Mouse (Mus musculus): ENCODE data around the gene Nell2.

Gene Nell2

GRCm38 (mm10) chr15:95467195-95467594 is 61.2 kb downstream of the Nell2 start:
- no peak for DNase-seq

GRCm38 (mm10) chr15:95460041-95460566 is 68.3 kb downstream of the Nell2 start:
- DNase-seq: no peak

- DNase-seq: no peak
These were observed 83.8 kb downstream of the Nell2 start for GRCm38 (mm10) chr15:95444586-95444985.

GRCm38 (mm10) chr15:95437740-95438139 is 90.6 kb downstream of the Nell2 start:
- no peak for DNase-seq

GRCm38 (mm10) chr15:95436261-95436660 is 92.1 kb downstream of the Nell2 start:
- DNase-seq: no peak

GRCm38 (mm10) chr15:95431156-95431799 is 97.1 kb downstream of the Nell2 start:
- no peak for DNase-seq

- DNase-seq: no peak
These were observed 98.4 kb downstream of the Nell2 start for GRCm38 (mm10) chr15:95430000-95430399.

GRCm38 (mm10) chr15:95428003-95428663 is 100.2 kb downstream of the Nell2 start:
- no peak for DNase-seq

- DNase-seq: no peak
These were observed 103.3 kb downstream of the Nell2 start for GRCm38 (mm10) chr15:95425085-95425484.

GRCm38 (mm10) chr15:95422226-95422950 is 106.0 kb downstream of the Nell2 start:
- no peak for DNase-seq

- DNase-seq: no peak
These were observed 109.7 kb downstream of the Nell2 start for GRCm38 (mm10) chr15:95418641-95419040.

- DNase-seq: no peak
These were observed 116.2 kb downstream of the Nell2 start for GRCm38 (mm10) chr15:95411949-95412741.

GRCm38 (mm10) chr15:95410213-95410843 is 118.0 kb downstream of the Nell2 start:
- DNase-seq: no peak

GRCm38 (mm10) chr15:95390347-95390746 is 138.0 kb downstream of the Nell2 start:
- no peak for DNase-seq

- DNase-seq: no peak
These were observed 139.4 kb downstream of the Nell2 start for GRCm38 (mm10) chr15:95388950-95389349.

GRCm38 (mm10) chr15:95380859-95381258 is 147.5 kb downstream of the Nell2 start:
- DNase-seq: no peak

GRCm38 (mm10) chr15:95370720-95371395 is 157.5 kb downstream of the Nell2 start:
- no peak for DNase-seq

GRCm38 (mm10) chr15:95368185-95368584 is 160.2 kb downstream of the Nell2 start:
- DNase-seq: no peak

- DNase-seq: no peak
These were observed 161.9 kb downstream of the Nell2 start for GRCm38 (mm10) chr15:95366506-95366905.

GRCm38 (mm10) chr15:95354806-95355205 is 173.6 kb downstream of the Nell2 start:
- no peak for DNase-seq
